Mouse (Mus musculus) MEL (cell line): ENCODE results near the gene Apopt1. TPM values are rescaled to one million over a fixed set of nuclear protein-coding genes. Genes with fewer than 3 reads are reported as not detected.

Experiments
- DNase-seq: peaks from one replicate; pipeline ENCODE4 v3.0.0; 2011; ENCODE audit warnings: low read depth, low spot score
- H3K27ac ChIP-seq: 2 replicates; pipeline ENCODE4 v1.5.1; 2012; ENCODE audit warnings: low read depth, mild to moderate bottlenecking, control low read depth, low read length, moderate library complexity; ENCODE audit not compliant: control insufficient read depth
- H3K27me3 ChIP-seq, 2 experiments: fragments of 150-350 bp in 1 of 2; sonication (generic) in 1 of 2; 2 replicates each; pipeline ENCODE4 v1.6.1; 2012; ENCODE audit warnings: low read length in 2 of 2, mild to moderate bottlenecking in 2 of 2, improper control_type of control experiment in 1 of 2, moderate library complexity in 1 of 2; ENCODE audit not compliant: insufficient read depth in 2 of 2, control insufficient read depth in 1 of 2
- H3K36me3 ChIP-seq, 2 experiments: 2 replicates each; pipeline ENCODE4 v1.6.1; 2012 to 2014; ENCODE audit warnings: low read length in 2 of 2, improper control_type of control experiment in 1 of 2, inconsistent platforms in 1 of 2, mild to moderate bottlenecking in 1 of 2; ENCODE audit not compliant: insufficient read depth in 2 of 2, control insufficient read depth in 1 of 2
- H3K4me1 ChIP-seq, 2 experiments: fragments of 150-350 bp in 1 of 2; sonication (generic) in 1 of 2; 2 replicates each; pipeline ENCODE4 v1.6.1; 2012; ENCODE audit warnings: low read length in 2 of 2, improper control_type of control experiment in 1 of 2, mild to moderate bottlenecking in 1 of 2; ENCODE audit not compliant: insufficient read depth in 2 of 2, control insufficient read depth in 1 of 2
- H3K4me3 ChIP-seq, 2 experiments: fragments of 150-350 bp in 1 of 2; sonication (generic) in 1 of 2; 2 replicates each; pipeline ENCODE4 v1.5.1; 2012; ENCODE audit warnings: low read depth in 2 of 2, low read length in 2 of 2, mild to moderate bottlenecking in 2 of 2, moderate library complexity in 2 of 2, control low read depth in 1 of 2, improper control_type of control experiment in 1 of 2; ENCODE audit not compliant: control insufficient read depth in 1 of 2, insufficient read depth in 1 of 2
- H3K79me2 ChIP-seq: 2 replicates; pipeline ENCODE4 v1.6.1; 2012; ENCODE audit warnings: mild to moderate bottlenecking, low read length, moderate library complexity; ENCODE audit not compliant: control insufficient read depth, poor library complexity, insufficient read depth
- H3K9ac ChIP-seq: 2 replicates; pipeline ENCODE4 v1.6.1; 2012; ENCODE audit warnings: low read depth, mild to moderate bottlenecking, control low read depth, low read length, moderate library complexity; ENCODE audit not compliant: control insufficient read depth, poor library complexity, severe bottlenecking
- H3K9me3 ChIP-seq: fragments of 150-350 bp; sonication (generic); replicated peaks from 2 replicates; pipeline ENCODE4 v1.6.1; 2012; ENCODE audit warnings: mild to moderate bottlenecking, low read length, improper control_type of control experiment, moderate library complexity; ENCODE audit not compliant: insufficient read depth
- CHD1 ChIP-seq: IDR thresholded peaks from 2 replicates; pipeline ENCODE4 v1.6.1; 2012; ENCODE audit warnings: low read depth, mild to moderate bottlenecking, inconsistent platforms, low read length, improper control_type of control experiment
- CHD2 ChIP-seq: IDR thresholded peaks from 2 replicates; pipeline ENCODE4 v1.6.1; 2011; ENCODE audit warnings: low read length, improper control_type of control experiment
- CTCF ChIP-seq, 3 experiments: IDR thresholded peaks in 2 of 3; conservative IDR thresholded peaks in 1 of 3; 2 replicates each; pipeline ENCODE4 v1.5.1; 2011 to 2012; ENCODE audit warnings: low read length in 3 of 3, low read depth in 2 of 3, mild to moderate bottlenecking in 2 of 3, improper control_type of control experiment in 1 of 3, inconsistent platforms in 1 of 3, mixed read lengths in 1 of 3, moderate library complexity in 1 of 3; ENCODE audit not compliant: control insufficient read depth in 1 of 3, insufficient read depth in 1 of 3, poor library complexity in 1 of 3, severe bottlenecking in 1 of 3
- E2F4 ChIP-seq: IDR thresholded peaks from 2 replicates; pipeline ENCODE4 v1.6.1; 2011; ENCODE audit warnings: low read depth, low read length, improper control_type of control experiment, borderline replicate concordance
- ELF1 ChIP-seq: IDR thresholded peaks from 2 replicates; pipeline ENCODE4 v1.6.1; 2014; ENCODE audit warnings: low read depth, mild to moderate bottlenecking, inconsistent platforms, low read length, improper control_type of control experiment, moderate library complexity
- EP300 ChIP-seq, 2 experiments: IDR thresholded peaks; 2 replicates each; pipeline ENCODE4 v1.6.1; 2011; ENCODE audit warnings: improper control_type of control experiment in 2 of 2, low read length in 2 of 2, low read depth in 1 of 2, mild to moderate bottlenecking in 1 of 2
- ETS1 ChIP-seq: IDR thresholded peaks from 2 replicates; pipeline ENCODE4 v1.6.1; 2012; ENCODE audit warnings: low read depth, mild to moderate bottlenecking, inconsistent platforms, low read length, improper control_type of control experiment, moderate library complexity
- GABPA ChIP-seq: IDR thresholded peaks from 2 replicates; pipeline ENCODE4 v1.6.1; 2012; ENCODE audit warnings: low read depth, mild to moderate bottlenecking, inconsistent platforms, low read length, improper control_type of control experiment, moderate library complexity
- GATA1 ChIP-seq: IDR thresholded peaks from 2 replicates; pipeline ENCODE4 v1.6.1; 2011; ENCODE audit warnings: low read depth, low read length, improper control_type of control experiment
- HCFC1 ChIP-seq: IDR thresholded peaks from 2 replicates; pipeline ENCODE4 v1.6.1; 2012; ENCODE audit warnings: low read depth, mild to moderate bottlenecking, inconsistent platforms, low read length, improper control_type of control experiment, moderate library complexity
- JUND ChIP-seq: IDR thresholded peaks from 2 replicates; pipeline ENCODE4 v1.6.1; 2011; ENCODE audit warnings: low read depth, mild to moderate bottlenecking, improper control_type of control experiment, low read length
- KAT2A ChIP-seq: conservative IDR thresholded peaks from 2 replicates; pipeline ENCODE4 v1.6.1; 2012; ENCODE audit warnings: low read depth, low read length, improper control_type of control experiment, inconsistent platforms
- MAX ChIP-seq: IDR thresholded peaks from 2 replicates; pipeline ENCODE4 v1.6.1; 2011; ENCODE audit warnings: low read length, improper control_type of control experiment
- MAZ ChIP-seq: IDR thresholded peaks from 2 replicates; pipeline ENCODE4 v1.6.1; 2012; ENCODE audit warnings: low read depth, mild to moderate bottlenecking, inconsistent platforms, low read length, improper control_type of control experiment
- MEF2A ChIP-seq: IDR thresholded peaks from 2 replicates; pipeline ENCODE4 v1.6.1; 2014; ENCODE audit warnings: low read depth, mild to moderate bottlenecking, inconsistent platforms, low read length, improper control_type of control experiment; ENCODE audit not compliant: poor library complexity, insufficient replicate concordance, severe bottlenecking; ENCODE audit errors: extremely low read depth
- MXI1 ChIP-seq: IDR thresholded peaks from 2 replicates; pipeline ENCODE4 v1.6.1; 2011; ENCODE audit warnings: mild to moderate bottlenecking, low read depth, low read length, improper control_type of control experiment
- MYB ChIP-seq: IDR thresholded peaks from 2 replicates; pipeline ENCODE4 v1.6.1; 2011; ENCODE audit warnings: mild to moderate bottlenecking, low read depth, low read length, improper control_type of control experiment
- MYC ChIP-seq: IDR thresholded peaks from 2 replicates; pipeline ENCODE4 v1.6.1; 2011; ENCODE audit warnings: low read depth, mild to moderate bottlenecking, low read length, improper control_type of control experiment, moderate library complexity
- NELFE ChIP-seq: IDR thresholded peaks from 2 replicates; pipeline ENCODE4 v1.6.1; 2011; ENCODE audit warnings: low read depth, low read length, improper control_type of control experiment
- NRF1 ChIP-seq: IDR thresholded peaks from 2 replicates; pipeline ENCODE4 v1.6.1; 2014; ENCODE audit warnings: low read depth, mild to moderate bottlenecking, inconsistent platforms, low read length, improper control_type of control experiment, moderate library complexity; ENCODE audit not compliant: poor library complexity, insufficient read depth, severe bottlenecking
- POLR2A ChIP-seq, 2 experiments: IDR thresholded peaks; 2 replicates each; pipeline ENCODE4 v1.6.1; 2011 to 2012; ENCODE audit warnings: low read length in 2 of 2, mild to moderate bottlenecking in 2 of 2, control low read depth in 1 of 2, improper control_type of control experiment in 1 of 2, low read depth in 1 of 2, moderate library complexity in 1 of 2; ENCODE audit not compliant: control insufficient read depth in 1 of 2, insufficient read depth in 1 of 2, poor library complexity in 1 of 2
- POLR2AphosphoS2 ChIP-seq: IDR thresholded peaks from 2 replicates; pipeline ENCODE4 v1.6.1; 2011; ENCODE audit warnings: low read length, improper control_type of control experiment
- POLR2AphosphoS5 ChIP-seq: IDR thresholded peaks from 2 replicates; pipeline ENCODE4 v1.6.1; 2012; ENCODE audit warnings: low read depth, borderline replicate concordance, mild to moderate bottlenecking, inconsistent platforms, low read length, moderate library complexity, mixed read lengths
- RAD21 ChIP-seq: IDR thresholded peaks from 2 replicates; pipeline ENCODE4 v1.6.1; 2011; ENCODE audit warnings: mild to moderate bottlenecking, low read depth, low read length, improper control_type of control experiment
- SIN3A ChIP-seq: IDR thresholded peaks from 2 replicates; pipeline ENCODE4 v1.6.1; 2012; ENCODE audit warnings: low read length, improper control_type of control experiment, inconsistent platforms
- SMC3 ChIP-seq: IDR thresholded peaks from 2 replicates; pipeline ENCODE4 v1.6.1; 2011; ENCODE audit warnings: low read depth, low read length, improper control_type of control experiment
- TAL1 ChIP-seq: IDR thresholded peaks from 2 replicates; pipeline ENCODE4 v1.6.1; 2012; ENCODE audit warnings: mild to moderate bottlenecking, inconsistent platforms, low read length, moderate library complexity, mixed read lengths
- TBP ChIP-seq: IDR thresholded peaks from 2 replicates; pipeline ENCODE4 v1.8.0; 2011; ENCODE audit warnings: low read depth, low read length, improper control_type of control experiment
- TCF12 ChIP-seq: IDR thresholded peaks from 2 replicates; pipeline ENCODE4 v1.6.1; 2014; ENCODE audit warnings: low read depth, mild to moderate bottlenecking, inconsistent platforms, low read length, improper control_type of control experiment, moderate library complexity
- UBTF ChIP-seq: IDR thresholded peaks from 2 replicates; pipeline ENCODE4 v1.6.1; 2012; ENCODE audit warnings: low read depth, mild to moderate bottlenecking, inconsistent platforms, low read length, improper control_type of control experiment, moderate library complexity, borderline replicate concordance; ENCODE audit not compliant: insufficient read depth
- USF1 ChIP-seq: IDR thresholded peaks from 2 replicates; pipeline ENCODE4 v1.6.1; 2014; ENCODE audit warnings: low read depth, mild to moderate bottlenecking, inconsistent platforms, low read length, improper control_type of control experiment, moderate library complexity
- USF2 ChIP-seq, 2 experiments: IDR thresholded peaks; 2 replicates each; pipeline ENCODE4 v1.6.1; 2011 to 2012; ENCODE audit warnings: improper control_type of control experiment in 2 of 2, low read length in 2 of 2, borderline replicate concordance in 1 of 2, inconsistent platforms in 1 of 2, low read depth in 1 of 2, mild to moderate bottlenecking in 1 of 2; ENCODE audit not compliant: insufficient read depth in 1 of 2
- ZC3H11A ChIP-seq: IDR thresholded peaks from 2 replicates; pipeline ENCODE4 v1.6.1; 2012; ENCODE audit warnings: low read depth, mild to moderate bottlenecking, inconsistent platforms, low read length, improper control_type of control experiment
- ZKSCAN1 ChIP-seq: IDR thresholded peaks from 2 replicates; pipeline ENCODE4 v1.6.1; 2012; ENCODE audit warnings: low read depth, mild to moderate bottlenecking, inconsistent platforms, low read length, improper control_type of control experiment, moderate library complexity
- ZMIZ1 ChIP-seq: IDR thresholded peaks from 2 replicates; pipeline ENCODE4 v1.6.1; 2012; ENCODE audit warnings: low read depth, mild to moderate bottlenecking, inconsistent platforms, low read length, improper control_type of control experiment, moderate library complexity
- ZNF384 ChIP-seq: IDR thresholded peaks from 2 replicates; pipeline ENCODE4 v1.6.1; 2012; ENCODE audit warnings: low read depth, mild to moderate bottlenecking, inconsistent platforms, low read length, improper control_type of control experiment
- polyA plus RNA-seq, 2 experiments: library from polyadenylated mRNA; stranded (reverse) in 1 of 2; unstranded in 1 of 2; fragments of >175 nt in 1 of 2; fragments of >200 nt in 1 of 2; gene quantifications; 2 replicates each; pipeline versions ENCODE4 v1.2.1 to v1.2.4; 2012; ENCODE audit warnings: low replicate concordance in 2 of 2, low read depth in 1 of 2; ENCODE audit not compliant: insufficient read length in 2 of 2, insufficient read depth in 1 of 2, missing spikeins in 1 of 2
- total RNA-seq: library from RNA; depleted of rRNA; stranded (reverse); fragments of 300-350 nt; gene quantifications from 2 replicates; pipeline ENCODE4 v1.2.3, GENCODE M21; 2012

The Apopt1 gene
- total and polyA plus RNA-seq, 3 experiments, result 25.7 to 46.5 TPM; not detected in 1

DNA sequence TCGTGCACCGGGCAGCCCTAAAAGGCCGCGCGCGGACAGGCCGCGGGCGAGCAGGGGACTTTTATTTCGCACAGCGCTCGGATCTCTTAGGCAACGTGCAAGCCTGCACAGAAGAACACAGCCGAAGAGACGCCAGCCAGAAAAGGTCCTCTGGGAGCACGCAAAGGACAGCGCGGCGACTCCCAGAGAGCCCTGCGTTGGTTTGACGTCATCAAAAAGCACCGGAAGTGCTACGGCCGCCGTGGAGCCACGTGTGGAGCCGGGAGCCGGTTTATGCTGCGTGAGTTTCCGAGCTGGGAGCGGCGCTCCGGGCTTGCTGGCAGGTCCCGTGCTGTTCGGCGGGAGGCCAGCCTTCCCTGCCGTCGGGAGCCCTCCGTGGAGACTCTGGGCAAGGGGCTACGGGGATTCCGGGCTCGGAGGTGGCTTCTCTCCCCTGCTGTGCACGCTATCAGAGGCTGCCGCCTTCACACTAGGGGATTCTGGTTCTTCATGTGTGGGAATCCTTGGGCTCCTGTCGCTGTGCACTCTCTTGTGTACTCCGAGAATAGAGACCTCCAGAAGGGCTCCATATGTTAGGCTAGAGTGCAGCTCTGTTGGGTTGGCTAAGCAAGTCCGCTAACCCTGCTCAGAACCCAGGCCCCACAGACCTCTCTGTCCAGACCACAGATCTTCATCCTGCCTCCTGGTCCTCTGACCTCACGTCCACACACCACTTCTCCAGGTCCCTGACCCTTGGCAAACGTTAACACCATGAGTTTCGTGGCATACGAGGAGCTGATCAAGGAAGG lies 35.0 kb upstream of the Apopt1 start, which contains the start of gene Trmt61a:
Gene Trmt61a, plus strand, starts transcription at position 224 of the 788 bp plus-strand sequence.
- H3K4me1 ChIP-seq, result peaks cover 8 to 17% of the 10 kb centered on the region in 2 experiments
- peak; percentile 96 for DNase-seq
- H3K79me2 ChIP-seq, result peaks cover 25% of the 10 kb centered on the region
- TF ChIP-seq MYB, result no peak
- peak; percentile 95 for TF ChIP-seq ELF1
- TF ChIP-seq POLR2AphosphoS5, result no peak
- no peak for TF ChIP-seq CHD1
- TF ChIP-seq MEF2A, result no peak
- TF ChIP-seq CHD2, result no peak
- TF ChIP-seq TCF12, result peak; percentile 50
- no peak for TF ChIP-seq CTCF (IDR thresholded peaks at IDR 0.05 in 2 of 3, conservative IDR thresholded peaks at IDR 0.05 in 1 of 3; ENCODE audit: control insufficient read depth in 1 of 3, insufficient read depth in 1 of 3, low read depth in 2 of 3, low read length in 3 of 3, poor library complexity in 1 of 3, severe bottlenecking in 1 of 3)
- no peak; the same call in 1 of the 2 replicates for TF ChIP-seq KAT2A
- peak; percentile 53; the same call in 1 of the 2 replicates for TF ChIP-seq TBP
- TF ChIP-seq MAX, result peak; percentile 98
- no peak for TF ChIP-seq ZC3H11A
- TF ChIP-seq USF2 (IDR thresholded peaks at IDR 0.05; ENCODE audit: borderline replicate concordance in 1 of 2, insufficient read depth in 1 of 2, low read depth in 1 of 2, low read length in 2 of 2), result no peak
- peak; percentile 99 for TF ChIP-seq MYC
- no peak for TF ChIP-seq RAD21
- TF ChIP-seq ETS1, result 0 out of 2 replicates have a peak, but pooled peaks have one; percentile 18
- no peak for TF ChIP-seq UBTF
- TF ChIP-seq POLR2AphosphoS2, result peak; percentile 47; the same call in 1 of the 2 replicates
- TF ChIP-seq HCFC1, result peak; percentile 91
- TF ChIP-seq POLR2A (IDR thresholded peaks at IDR 0.05; ENCODE audit: control insufficient read depth in 1 of 2, insufficient read depth in 1 of 2, low read depth in 1 of 2, low read length in 2 of 2, poor library complexity in 1 of 2), result peak; percentile 58 to 84; a peak in 3 of 4 replicates
- peak; percentile 100 for TF ChIP-seq MXI1
- peak; percentile 26; the same call in 1 of the 2 replicates for TF ChIP-seq NRF1
- no peak for TF ChIP-seq GATA1
- no peak for TF ChIP-seq ZNF384
- no peak for TF ChIP-seq ZMIZ1
- TF ChIP-seq SIN3A, result peak; percentile 100
- no peak for TF ChIP-seq MAZ
- TF ChIP-seq GABPA, result no peak
- peak; percentile 81 for TF ChIP-seq NELFE
- TF ChIP-seq EP300 (IDR thresholded peaks at IDR 0.05; ENCODE audit: low read depth in 1 of 2, low read length in 2 of 2), result no peak
- peak; percentile 45; the same call in 1 of the 2 replicates for TF ChIP-seq USF1
- TF ChIP-seq ZKSCAN1, result no peak
- TF ChIP-seq E2F4, result no peak
- no peak for TF ChIP-seq JUND
- no peak for TF ChIP-seq TAL1
- no peak for TF ChIP-seq SMC3

More for the DNA sequence above, 35.0 kb upstream of the Apopt1 start, which contains the start of gene Trmt61a:
- Histone ChIP-seq H3K9me3 (no peaks in the 10 kb centered on the region), H3K4me3 (peak within 1 kb of the TSS; percentile 84 to 93), H3K27me3 (no peaks in the 10 kb centered on the region), H3K36me3 (peaks cover 0 to 12% of the 10 kb centered on the region in 2 experiments; a peak in 2 of 4 replicates), H3K9ac (peak within 1 kb of the TSS; percentile 91), H3K27ac (peak within 1 kb of the TSS; percentile 95)
